Mouse (Mus musculus) heart, adult 8-10 months (tissue): Measurements from ENCODE around the gene Zfp865. TPM values are rescaled to one million over a fixed set of nuclear protein-coding genes. Genes with fewer than 3 reads are reported as not detected.
A peak's percentile ranks its signal among the peaks of the same experiment; 100 is the strongest.
"Not testable (repeated sequence)": the region's sequence is repeated elsewhere in the genome, so short reads cannot be mapped to it uniquely, and the experiment has no call there.

Source experiments
- DNase-seq: peaks from one replicate; pipeline ENCODE4 v3.0.0; 2022; ENCODE audit warnings: low spot score
- total RNA-seq, 4 experiments: library from RNA; stranded (reverse); gene quantifications; 2 replicates each; pipeline ENCODE4 v1.2.4; 2022

Zfp865 gene
- 10 to 100 TPM; 11.5 to 13.3 (median 12.8) TPM for total RNA-seq

GRCm38 (mm10) chr7:5020000-5020681 is at the start of gene Zfp865, which contains the start of gene Ccdc106:
Gene Zfp865 (plus strand): TSS chr7:5020376.
Gene Ccdc106 (plus strand): TSS chr7:5020553.
- peak; percentile 99 for DNase-seq

- DNase-seq = no peak
Measured at GRCm38 (mm10) chr7:4971068-4971467, 49.1 kb upstream of the Zfp865 start, which contains the start of gene Sbk3. Gene Sbk3 (minus strand): TSS chr7:4971168.

GRCm38 (mm10) chr7:4971710-4972109 is 48.5 kb upstream of the Zfp865 start:
- peak; percentile 22 for DNase-seq

- DNase-seq = peak; percentile 71
Measured at GRCm38 (mm10) chr7:4972321-4973047, 47.7 kb upstream of the Zfp865 start.

- no peak for DNase-seq
Measured at GRCm38 (mm10) chr7:4975455-4975854, 44.7 kb upstream of the Zfp865 start.

GRCm38 (mm10) chr7:4976832-4977231 is 43.3 kb upstream of the Zfp865 start:
- no peak for DNase-seq

GRCm38 (mm10) chr7:4988250-4988649 is 31.9 kb upstream of the Zfp865 start:
- no peak for DNase-seq

- no peak for DNase-seq
Measured at GRCm38 (mm10) chr7:4993347-4993998, 26.7 kb upstream of the Zfp865 start.

- no peak for DNase-seq
Measured at GRCm38 (mm10) chr7:4993999-4994788, 26.0 kb upstream of the Zfp865 start.

GRCm38 (mm10) chr7:4995268-4996002 is 24.7 kb upstream of the Zfp865 start:
- peak; percentile 16 for DNase-seq

GRCm38 (mm10) chr7:4996003-4996895 is 23.9 kb upstream of the Zfp865 start, which contains the start of gene Zfp579:
Gene Zfp579 (minus strand): TSS chr7:4996158.
- DNase-seq = peak; percentile 88

- DNase-seq = no peak
Measured at GRCm38 (mm10) chr7:4996934-4997333, 23.2 kb upstream of the Zfp865 start.

- no peak for DNase-seq
Measured at GRCm38 (mm10) chr7:4999876-5000275, 20.3 kb upstream of the Zfp865 start.

- DNase-seq = not testable (repeated sequence)
Measured at GRCm38 (mm10) chr7:5002876-5003275, 17.3 kb upstream of the Zfp865 start.

- no peak for DNase-seq
Measured at GRCm38 (mm10) chr7:5008229-5008628, 11.9 kb upstream of the Zfp865 start.

GRCm38 (mm10) chr7:5012681-5013513 is 7.3 kb upstream of the Zfp865 start:
- DNase-seq = no peak

- peak; percentile 98 for DNase-seq
Measured at GRCm38 (mm10) chr7:5014251-5015117, 5.7 kb upstream of the Zfp865 start, which contains the start of the genes Zfp524 and Fiz1. Gene Zfp524 (plus strand): TSS chr7:5014415. Gene Fiz1 (minus strand): TSS chr7:5014697.
